Mouse (Mus musculus): ENCODE measurements at regions not wholly inside any gene's neighbourhood (a gene's known extent, or its start where the extent isn't known, plus 50 kb on each side); places are given as distances from the start of the nearest gene placed in this dataset.

DNA sequence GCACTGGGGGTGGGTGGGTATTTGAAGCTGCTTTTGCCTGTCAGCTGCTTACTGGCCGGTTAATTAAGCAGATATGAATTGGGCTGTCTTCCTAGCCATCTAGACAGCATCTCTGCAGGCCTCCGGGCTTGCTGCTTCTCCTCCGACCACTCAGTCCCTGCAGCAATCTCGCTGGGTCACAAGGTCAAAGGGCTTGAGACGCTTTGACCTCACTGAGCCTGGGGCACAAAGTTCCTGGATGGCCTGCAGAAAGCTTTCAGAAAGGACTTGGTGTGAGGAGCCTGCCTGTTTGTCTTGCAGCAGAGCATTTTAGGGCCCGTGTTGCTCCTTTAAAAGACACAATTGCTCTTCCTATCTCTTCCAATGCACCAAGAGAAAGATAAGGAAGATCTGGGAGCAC lies 83.7 kb upstream of the Ppp2r5a start:
- no peak for DNase-seq (ENCODE audit: extremely low spot score in 1 of 2, low spot score in 2 of 2)
- intact Hi-C loops (cut with DNase I), result no loop called here
- no peak overlapping the region for H3K4me3 ChIP-seq
- H3K27ac ChIP-seq, result no peak overlapping the region
- TF ChIP-seq CTCF (IDR thresholded peaks at IDR 0.05), result no peak

DNA sequence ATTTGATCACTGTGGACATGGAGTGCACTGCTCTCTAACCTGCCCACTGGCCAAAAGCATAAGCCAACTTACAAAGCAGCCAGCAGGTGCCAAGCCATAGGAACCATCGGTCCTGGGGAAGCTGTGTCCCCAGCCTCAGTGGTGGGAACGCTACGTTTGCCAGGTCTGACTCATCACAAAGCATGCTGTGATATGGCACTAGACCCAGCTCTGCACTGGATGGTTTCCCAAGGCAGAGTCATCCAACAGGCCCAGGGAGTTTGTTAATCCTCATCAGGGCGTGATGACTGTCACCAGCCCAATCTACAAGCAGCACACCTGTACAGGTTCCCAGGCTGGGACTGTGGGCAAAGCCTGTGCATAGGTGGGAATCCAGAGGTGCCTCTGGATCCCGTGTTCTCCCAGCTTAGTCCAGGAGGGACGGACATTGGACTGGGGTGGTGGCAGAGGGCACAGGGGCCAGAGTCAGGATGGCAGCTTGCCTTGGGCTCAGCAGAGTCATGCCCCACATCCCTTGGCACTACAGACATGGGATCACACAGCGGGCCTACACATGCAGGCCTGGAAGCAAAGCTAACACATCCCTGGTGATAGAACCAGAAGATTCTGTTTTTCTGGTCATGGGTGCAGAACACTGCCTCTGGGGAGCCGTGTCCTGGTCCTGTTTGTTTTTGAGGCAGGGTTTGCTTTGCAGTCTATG lies 81.8 kb upstream of the Ppp2r5a start:
- no peak overlapping the region for H3K27ac ChIP-seq
- peak in 1 of 2 experiments; percentile 35 for DNase-seq (ENCODE audit: extremely low spot score in 1 of 2, low spot score in 2 of 2)
- no peak overlapping the region for H3K4me3 ChIP-seq
- intact Hi-C loops (cut with DNase I), result no loop called here
- no peak for TF ChIP-seq CTCF (IDR thresholded peaks at IDR 0.05)

DNA sequence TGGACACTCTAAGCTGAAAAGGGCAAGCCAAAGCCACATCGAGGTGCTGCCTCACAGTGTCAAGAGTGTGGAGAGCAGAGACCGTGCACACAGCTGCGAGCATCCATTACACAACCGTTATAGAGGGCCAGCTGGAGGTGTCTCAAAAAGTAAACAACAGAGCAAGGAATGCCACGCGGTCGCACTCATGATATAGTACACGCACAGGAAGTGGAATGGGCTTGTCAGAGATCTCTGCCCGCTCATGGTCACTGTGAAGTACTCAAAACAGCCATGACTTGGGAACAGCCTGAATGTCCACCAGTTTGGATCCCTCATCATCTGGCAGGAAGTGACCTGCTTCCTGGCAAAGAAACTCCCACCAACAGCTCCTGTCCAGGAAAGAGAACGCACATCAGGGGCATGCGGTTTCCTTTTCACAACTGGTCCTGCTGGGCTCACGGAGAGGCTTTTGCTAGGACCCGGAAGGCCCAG lies 76.9 kb upstream of the Ppp2r5a start:
- no peak overlapping the region for H3K4me3 ChIP-seq
- intact Hi-C loops (cut with DNase I), result no loop called here
- no peak overlapping the region for H3K27ac ChIP-seq
- no peak for TF ChIP-seq CTCF (IDR thresholded peaks at IDR 0.05)
- no peak for DNase-seq (ENCODE audit: extremely low spot score in 1 of 2, low spot score in 2 of 2)

DNA sequence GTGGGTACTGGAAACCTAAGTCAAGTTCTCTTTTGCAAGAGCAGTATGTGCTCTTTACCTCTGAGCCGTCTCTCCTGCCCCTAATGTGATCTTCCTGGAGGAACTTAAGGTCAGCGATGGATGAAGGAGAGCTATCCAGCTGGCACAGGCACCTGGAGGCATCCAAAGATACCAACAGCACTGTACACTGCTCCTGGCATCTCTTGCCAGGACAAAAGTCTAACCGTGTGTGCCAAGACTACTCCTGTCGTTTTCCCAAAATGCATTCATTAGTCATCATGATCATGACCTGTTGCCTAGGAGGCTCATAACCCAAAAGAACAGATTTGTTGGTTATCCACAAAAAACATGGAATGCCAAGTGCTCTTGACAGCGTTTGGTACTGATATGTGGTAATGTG lies 69.5 kb upstream of the Ppp2r5a start:
- no peak for TF ChIP-seq CTCF (IDR thresholded peaks at IDR 0.05)
- Histone ChIP-seq H3K4me3 (no peak overlapping the region), H3K27ac (no peak overlapping the region)
- DNase-seq (ENCODE audit: extremely low spot score in 1 of 2, low spot score in 2 of 2), result no peak
- intact Hi-C loops (cut with DNase I), result loop anchor here (5.0 kb wide), 1 partner anchor 90 kb away; no protein-coding TSS in a partner anchor

DNA sequence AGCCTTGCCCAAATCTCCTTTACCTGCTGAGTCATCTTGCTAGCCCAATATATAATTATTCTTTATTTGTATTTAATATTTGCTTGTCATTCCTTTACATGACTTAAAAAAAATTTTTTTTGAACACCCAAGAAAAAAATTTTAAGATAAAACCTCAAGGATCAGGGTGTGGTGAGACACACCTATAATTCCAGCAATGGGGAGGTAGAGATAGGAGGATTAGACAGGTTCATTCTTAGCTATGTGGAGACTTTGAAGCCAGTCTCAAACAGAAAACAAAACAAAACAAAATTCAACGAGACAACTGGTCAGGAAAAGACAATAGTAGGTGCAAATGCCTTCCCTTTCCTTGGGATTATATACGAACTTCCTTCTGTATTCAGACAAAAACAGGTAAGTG lies 68.4 kb upstream of the Ppp2r5a start:
- intact Hi-C loops (cut with DNase I), result loop anchor here (5.0 kb wide), 1 partner anchor 91 kb away; no protein-coding TSS in a partner anchor
- DNase-seq (ENCODE audit: extremely low spot score in 1 of 2, low spot score in 2 of 2), result no peak
- Histone ChIP-seq H3K4me3 (no peak overlapping the region), H3K27ac (peak overlapping the region; percentile 90)
- no peak for TF ChIP-seq CTCF (IDR thresholded peaks at IDR 0.05)

DNA sequence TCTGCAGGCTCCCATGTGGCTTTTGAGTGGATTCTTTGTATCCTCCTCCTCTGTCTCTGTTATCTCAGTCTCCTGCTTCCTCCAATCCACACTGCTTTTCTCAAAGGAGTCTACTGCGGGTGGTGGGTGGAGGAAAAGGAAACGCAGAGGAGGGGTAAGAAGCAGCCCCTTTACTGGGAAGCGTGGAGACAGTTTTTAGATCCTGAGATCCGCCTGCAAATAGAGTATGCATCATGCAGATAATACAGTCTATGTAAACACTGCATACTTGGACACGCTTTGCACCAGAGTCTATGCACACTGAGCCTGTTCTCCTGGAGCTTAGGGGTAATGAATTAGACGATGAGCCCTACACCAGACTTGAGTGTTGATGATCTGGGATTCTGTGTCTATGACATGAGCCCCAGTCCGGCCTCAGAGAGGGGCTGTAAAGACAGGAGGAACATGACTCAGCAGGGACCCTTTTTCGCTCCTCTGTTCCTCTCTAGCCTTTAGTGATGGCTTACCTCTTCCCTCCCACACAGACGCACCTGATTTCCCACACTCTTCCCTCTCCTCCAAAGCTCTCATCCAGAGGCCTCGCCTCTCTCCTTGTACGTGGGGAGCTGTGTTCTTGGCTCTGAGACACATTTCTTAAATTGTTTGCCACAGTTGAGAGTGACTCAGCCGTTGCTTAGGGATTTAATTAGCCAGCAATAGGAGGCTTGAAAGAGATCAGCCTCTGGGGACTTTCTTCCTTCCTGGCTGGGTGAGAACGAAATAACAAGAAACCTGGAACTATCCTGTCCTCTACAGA lies 67.3 kb upstream of the Ppp2r5a start:
- Histone ChIP-seq H3K27ac (peak overlapping the region; percentile 90), H3K4me3 (no peak overlapping the region)
- DNase-seq (ENCODE audit: extremely low spot score in 1 of 2, low spot score in 2 of 2), result peak; percentile 44 to 62
- intact Hi-C loops (cut with DNase I), result loop anchor here (1.0 to 5.0 kb wide), 4 partner anchors 56 to 92 kb away; no protein-coding TSS in a partner anchor
- TF ChIP-seq CTCF (IDR thresholded peaks at IDR 0.05), result no peak; the same call in 1 of the 2 replicates

DNA sequence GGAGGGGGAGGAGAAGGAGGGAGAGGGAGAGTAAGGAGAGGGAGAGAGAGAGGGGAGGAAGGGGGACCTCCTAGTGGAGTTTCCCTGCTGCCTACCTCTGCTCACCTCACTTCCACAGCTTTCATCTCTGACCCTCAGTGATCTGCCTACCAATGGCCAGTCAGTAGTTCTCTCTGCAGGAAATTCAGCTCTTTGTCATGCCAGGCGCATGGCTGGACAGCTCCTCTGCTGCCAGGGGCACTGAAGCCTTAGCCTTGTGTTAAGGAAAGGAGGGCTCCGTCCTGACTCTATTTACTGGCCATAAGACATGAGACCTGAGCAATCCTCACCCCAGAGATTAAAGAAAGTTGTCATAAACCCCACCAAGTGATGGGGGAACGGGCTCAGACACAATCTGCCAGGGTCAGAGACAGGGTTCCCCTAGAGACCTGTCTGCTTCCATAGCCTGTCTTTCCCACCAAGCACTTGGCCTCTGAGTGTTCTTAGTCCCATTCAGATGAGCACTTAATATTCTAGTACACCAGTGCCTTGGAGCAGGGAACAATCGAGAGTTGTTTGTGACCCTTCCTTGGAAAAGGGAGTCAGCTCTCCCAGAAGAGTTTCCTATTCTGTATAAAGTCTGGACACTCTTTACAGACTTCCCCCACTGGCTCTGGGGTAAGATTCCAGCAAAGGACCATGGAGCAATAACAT lies 65.9 kb upstream of the Ppp2r5a start:
- peak in 1 of 2 experiments; percentile 17 for DNase-seq (ENCODE audit: extremely low spot score in 1 of 2, low spot score in 2 of 2)
- intact Hi-C loops (cut with DNase I), result no loop called here
- no peak overlapping the region for H3K4me3 ChIP-seq
- TF ChIP-seq CTCF (IDR thresholded peaks at IDR 0.05), result no peak
- peak overlapping the region; percentile 90 for H3K27ac ChIP-seq

DNA sequence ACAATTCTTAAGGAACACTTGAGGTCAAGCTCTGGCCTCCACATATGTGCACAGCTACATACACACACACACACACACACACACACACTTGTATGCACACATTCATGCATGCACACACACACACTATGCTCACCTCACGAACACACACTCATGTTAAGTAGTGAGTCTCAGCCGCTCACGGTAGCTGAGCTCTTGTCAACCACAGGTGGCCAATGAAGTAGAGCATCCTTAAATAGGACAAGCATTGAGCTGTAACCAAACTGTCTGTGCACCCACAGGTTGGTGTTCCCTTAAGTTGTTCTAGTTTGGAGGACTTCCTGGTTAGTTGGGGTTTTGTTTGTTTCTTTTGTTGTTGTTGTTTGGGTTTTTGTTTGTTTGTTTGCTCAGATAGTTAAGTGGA lies 63.2 kb upstream of the Ppp2r5a start:
- no peak for DNase-seq (ENCODE audit: extremely low spot score in 1 of 2, low spot score in 2 of 2)
- no peak overlapping the region for H3K27ac ChIP-seq
- intact Hi-C loops (cut with DNase I), result no loop called here
- no peak overlapping the region for H3K4me3 ChIP-seq
- no peak for TF ChIP-seq CTCF (IDR thresholded peaks at IDR 0.05)

DNA sequence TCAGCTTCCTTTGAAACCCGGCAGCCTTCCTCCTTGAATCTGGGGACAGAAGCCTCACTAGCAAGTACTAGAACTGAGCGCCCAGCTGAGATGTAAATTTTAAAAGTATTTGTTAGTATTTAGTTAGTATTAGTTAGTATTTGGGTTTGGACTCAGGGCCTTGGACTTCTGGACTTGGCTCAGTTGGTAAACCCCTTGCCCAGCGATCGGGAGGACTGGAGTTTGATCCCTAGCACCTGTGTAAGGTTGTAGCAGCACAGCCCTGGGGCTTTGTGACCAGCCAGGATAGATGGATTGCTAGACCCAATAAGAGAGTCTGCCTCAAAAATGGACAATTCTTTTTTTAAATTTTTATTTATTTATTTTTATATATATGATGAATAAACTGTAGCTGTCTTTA lies 62.7 kb upstream of the Ppp2r5a start:
- intact Hi-C loops (cut with DNase I), result no loop called here
- 0 out of 2 replicates have a peak overlapping the region, but pooled peaks have one; percentile 19 for H3K27ac ChIP-seq
- DNase-seq (ENCODE audit: extremely low spot score in 1 of 2, low spot score in 2 of 2), result no peak
- no peak for TF ChIP-seq CTCF (IDR thresholded peaks at IDR 0.05)
- no peak overlapping the region for H3K4me3 ChIP-seq

DNA sequence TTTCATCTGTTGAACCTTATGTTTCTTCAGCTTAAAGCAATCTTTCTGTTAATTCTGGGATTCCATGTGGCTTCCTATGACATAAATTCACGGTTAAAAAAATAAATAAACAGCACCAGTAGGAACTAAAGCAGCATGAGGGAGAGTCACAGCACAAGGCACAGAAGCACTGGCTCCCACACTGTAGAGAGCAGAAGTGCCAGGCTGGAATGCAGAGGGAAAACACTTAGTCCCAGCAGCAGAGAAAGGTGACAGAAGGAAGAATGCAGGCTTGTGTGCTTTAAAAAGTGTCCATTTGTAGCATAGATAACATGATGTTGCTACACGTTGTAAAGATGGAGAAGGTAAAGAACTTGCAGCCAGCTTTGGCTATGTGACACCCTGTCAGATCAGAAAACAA lies 62.1 kb upstream of the Ppp2r5a start:
- no peak for TF ChIP-seq CTCF (IDR thresholded peaks at IDR 0.05)
- DNase-seq (ENCODE audit: extremely low spot score in 1 of 2, low spot score in 2 of 2), result no peak
- intact Hi-C loops (cut with DNase I), result no loop called here
- Histone ChIP-seq H3K27ac (peak overlapping the region; percentile 16; the same call in 1 of the 2 replicates), H3K4me3 (no peak overlapping the region)

DNA sequence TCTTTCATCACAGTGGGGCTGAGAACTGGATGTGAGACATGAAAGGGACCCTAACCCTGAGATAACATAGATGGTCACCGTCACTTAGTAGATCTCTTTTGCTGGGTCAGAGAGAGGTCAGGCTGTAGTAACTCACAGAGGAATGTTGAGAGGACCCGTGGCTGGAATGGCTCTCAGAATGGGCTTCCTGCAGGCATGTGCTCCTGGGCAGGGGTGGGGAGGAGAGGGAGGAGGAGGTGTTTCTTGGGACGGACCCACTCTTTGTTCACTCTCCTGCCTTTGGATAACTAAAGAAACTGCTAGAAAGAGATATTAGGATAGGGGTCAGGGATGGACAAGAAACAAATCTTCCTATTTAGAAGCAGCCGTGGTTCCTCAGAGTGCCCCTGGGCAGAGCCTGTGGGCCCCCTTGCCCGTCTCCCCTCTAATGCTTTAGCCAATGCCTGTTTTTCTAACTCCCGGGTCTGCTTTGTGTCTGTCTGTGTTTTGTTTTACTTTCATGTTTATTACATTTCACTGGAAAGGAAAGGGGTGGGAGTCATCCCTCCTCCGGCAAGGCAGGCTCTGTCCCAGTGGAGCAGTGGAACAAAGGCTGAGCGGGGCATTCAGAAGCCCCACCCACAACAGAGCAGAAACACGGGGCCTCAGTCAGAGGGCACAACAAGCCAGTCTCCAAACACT lies 58.9 kb upstream of the Ppp2r5a start:
- TF ChIP-seq CTCF (IDR thresholded peaks at IDR 0.05), result no peak
- Histone ChIP-seq H3K27ac (no peak overlapping the region; the same call in 1 of the 2 replicates), H3K4me3 (peak overlapping the region; percentile 7; the same call in 1 of the 2 replicates)
- intact Hi-C loops (cut with DNase I), result no loop called here
- no peak for DNase-seq (ENCODE audit: extremely low spot score in 1 of 2, low spot score in 2 of 2)

All from left cerebral cortex, adult 2 months (tissue).